Mouse (Mus musculus): ENCODE measurements at regions not wholly inside any gene's neighbourhood (a gene's known extent, or its start where the extent isn't known, plus 50 kb on each side); places are given as distances from the start of the nearest gene placed in this dataset.

DNA sequence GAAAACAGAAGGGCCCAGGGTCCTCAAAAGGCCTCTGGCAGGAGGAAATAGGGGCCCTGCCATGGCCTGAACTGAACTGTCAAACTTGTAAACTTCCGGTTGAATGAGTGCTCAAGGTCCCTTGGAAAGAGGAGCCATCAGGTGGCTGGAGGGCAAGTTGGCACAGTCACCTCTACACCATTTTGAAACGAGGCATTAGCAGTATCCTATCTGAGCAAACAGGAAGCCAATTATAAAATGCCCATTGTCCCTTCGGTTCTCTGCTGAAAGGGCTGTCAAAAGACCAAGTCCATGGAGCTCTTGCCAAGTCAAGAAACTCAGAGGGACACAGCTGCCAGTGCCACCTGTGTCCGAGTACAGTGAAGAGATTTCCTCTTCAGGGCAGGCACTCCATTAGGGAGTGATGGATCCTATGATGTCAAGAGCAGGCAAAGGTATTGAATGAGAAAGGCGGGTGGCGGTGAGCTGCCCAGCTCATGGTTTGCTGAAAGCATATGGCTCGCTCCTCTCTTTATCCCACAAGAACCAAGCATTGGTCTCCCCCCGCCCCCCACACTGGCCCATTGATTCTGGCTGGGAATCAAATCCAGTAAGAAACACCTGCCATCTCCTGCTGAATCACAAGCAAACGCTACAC is 103.0 kb upstream of the Tut7 start:
- TF ChIP-seq HCFC1 (IDR thresholded peaks at IDR 0.05; ENCODE audit: borderline replicate concordance, insufficient read depth, low read length) (no peak), ZNF384 (IDR thresholded peaks at IDR 0.05; ENCODE audit: low read depth, low read length) (no peak), MAFK (IDR thresholded peaks at IDR 0.05; ENCODE audit: insufficient read depth, low read depth, low read length) (no peak), CHD2 (IDR thresholded peaks at IDR 0.05; ENCODE audit: low read depth, low read length) (no peak), ZC3H11A (IDR thresholded peaks at IDR 0.05; ENCODE audit: borderline replicate concordance, low read depth, low read length) (no peak)
